Mouse (Mus musculus) small intestine, adult 2 months (tissue): ENCODE results near the gene Cdc14a.

ENCODE experiments used
- CTCF ChIP-seq: fragments of 200-500 bp; IDR thresholded peaks from 2 replicates; pipeline ENCODE4 v1.5.1; 2012; ENCODE audit warnings: low read depth, mild to moderate bottlenecking, control low read depth, inconsistent platforms, low read length, moderate library complexity, mixed read lengths; ENCODE audit not compliant: insufficient replicate concordance, insufficient read length; ENCODE audit errors: extremely low read depth
- POLR2A ChIP-seq: fragments of 200-500 bp; IDR thresholded peaks from 2 replicates; pipeline ENCODE4 v1.6.1; 2012; ENCODE audit warnings: low read depth, mild to moderate bottlenecking, control low read depth, inconsistent platforms, low read length, moderate library complexity

DNA sequence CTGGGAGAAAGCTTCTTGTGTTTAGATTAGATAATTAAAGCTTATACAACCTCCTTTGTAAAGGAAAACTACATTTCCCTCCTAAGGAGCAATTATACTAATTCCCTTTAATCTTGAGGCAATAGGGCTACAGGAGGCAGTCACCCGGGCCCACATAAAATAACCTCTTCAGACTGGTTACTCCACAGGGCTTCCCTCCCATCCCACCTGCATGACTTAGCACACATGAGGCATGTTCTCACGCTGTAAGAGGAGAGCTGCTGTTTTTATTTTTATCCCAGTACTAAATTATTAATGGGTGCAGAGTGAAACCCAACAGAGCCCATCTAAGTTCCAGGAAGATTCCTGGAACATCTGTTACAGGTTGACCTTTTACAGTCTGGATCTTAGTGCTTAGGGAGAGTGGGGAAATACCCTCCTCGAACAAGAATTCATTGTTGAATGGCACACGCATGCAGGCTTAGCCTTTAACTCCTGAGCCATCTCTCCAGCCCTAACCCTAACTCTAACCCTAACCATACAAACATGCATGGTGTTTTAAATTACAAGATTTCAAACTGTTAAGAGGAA, 54.9 kb downstream of the Cdc14a start:
- TF ChIP-seq POLR2A (no peak), CTCF (no peak)
